Mouse (Mus musculus) cerebellum, adult 2 months (tissue): ENCODE measurements around the gene Epb41. TPM values are rescaled to one million over a fixed set of nuclear protein-coding genes. Genes with fewer than 3 reads are reported as not detected.
A peak's percentile ranks its signal among the peaks of the same experiment; 100 is the strongest.

Experiments used
- DNase-seq, 2 experiments: peaks; one replicate each; pipeline ENCODE4 v3.0.0; 2021
- H3K27ac ChIP-seq: fragments of 200-500 bp; 2 replicates; pipeline ENCODE4 v1.5.1; 2012; ENCODE audit warnings: low read length, control low read depth, inconsistent platforms; ENCODE audit not compliant: insufficient read depth
- H3K27me3 ChIP-seq: fragments of 200-500 bp; 2 replicates; pipeline ENCODE4 v1.6.1; 2012; ENCODE audit warnings: inconsistent platforms, mild to moderate bottlenecking, low read length, moderate library complexity; ENCODE audit not compliant: control insufficient read depth, insufficient read depth
- H3K4me1 ChIP-seq: fragments of 200-500 bp; 2 replicates; pipeline ENCODE4 v1.6.1; 2011; ENCODE audit warnings: low read length; ENCODE audit not compliant: control insufficient read depth, insufficient read depth
- H3K4me3 ChIP-seq: fragments of 200-500 bp; replicated peaks from 2 replicates; pipeline ENCODE3; 2011; ENCODE audit warnings: mild to moderate bottlenecking, low read depth, low read length, control low read depth; ENCODE audit not compliant: insufficient read depth
- CTCF ChIP-seq: fragments of 200-500 bp; IDR thresholded peaks from 2 replicates; pipeline ENCODE4 v1.5.1; 2011; ENCODE audit warnings: low read depth, mild to moderate bottlenecking, control low read depth, low read length, moderate library complexity, borderline replicate concordance; ENCODE audit not compliant: insufficient read depth
- POLR2A ChIP-seq: fragments of 200-500 bp; IDR thresholded peaks from 2 replicates; pipeline ENCODE4 v1.6.1; 2011; ENCODE audit warnings: low read length, control low read depth, borderline replicate concordance; ENCODE audit not compliant: insufficient read depth
- WGBS: fragments of 180-500 bp; shearing (Covaris S2); methylation state at CpG from one replicate; pipeline ENCODE4 v1.1.7; 2018; 5-methylcytosine and 5-hydroxymethylcytosine counted together
- polyA plus RNA-seq: library from polyadenylated mRNA; depleted of rRNA; stranded (reverse); fragments of >200 nt; gene quantifications from 2 replicates; pipeline ENCODE4 v1.2.3, GENCODE M21; 2012; rRNA removed

Gene Epb41
- polyA plus RNA-seq, 1 experiment, result 174 TPM

DNA sequence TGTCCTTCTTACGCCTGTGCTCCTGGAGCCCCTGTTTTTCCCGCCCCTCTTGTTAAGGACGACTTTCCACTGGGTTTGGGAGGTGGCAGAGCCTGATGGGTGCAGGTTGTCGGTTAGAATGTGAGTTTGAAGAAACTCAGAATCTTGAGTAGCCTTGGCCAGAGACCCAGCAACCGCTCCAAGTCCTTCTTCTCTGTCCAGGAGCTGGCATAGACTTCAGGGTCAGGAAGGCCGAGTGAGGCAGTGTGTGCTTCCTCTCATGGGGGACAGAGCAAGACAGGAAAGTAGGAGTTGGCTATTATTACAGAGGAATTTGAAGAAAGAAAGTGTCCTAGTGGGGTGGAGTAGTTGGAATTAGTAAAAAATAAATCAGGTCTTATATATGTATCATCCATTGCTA lies 191.6 kb downstream of the Epb41 start:
- no peak overlapping the region for H3K27ac ChIP-seq
- WGBS, result 40% methylated on average over 6 of the region's 6 CpGs
- H3K27me3 ChIP-seq, result no peaks in the 10 kb centered on the region
- TF ChIP-seq POLR2A, result no peak
- no peak for TF ChIP-seq CTCF
- DNase-seq, result no peak
- no peak overlapping the region for H3K4me3 ChIP-seq
- peaks cover 16% of the 10 kb centered on the region for H3K4me1 ChIP-seq

DNA sequence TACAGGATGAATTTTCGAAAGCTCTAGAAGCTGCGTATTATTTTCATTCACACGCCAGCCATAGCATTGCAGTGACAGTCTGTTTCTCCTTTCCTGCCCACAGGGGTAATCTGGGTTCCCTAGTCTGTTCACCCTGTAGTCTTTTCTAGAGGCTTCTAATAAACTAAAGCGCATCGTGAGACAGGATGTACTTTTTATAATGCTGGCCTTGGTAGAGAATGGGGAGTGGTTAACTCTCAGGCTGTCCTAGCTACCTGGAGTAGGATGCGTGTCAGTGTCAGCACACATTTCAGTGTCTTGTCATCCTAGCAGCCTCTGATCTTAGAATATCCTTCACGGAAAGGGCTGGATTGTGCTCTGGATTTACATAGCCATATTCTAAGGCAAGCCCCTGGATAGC lies 193.8 kb downstream of the Epb41 start:
- no peaks in the 10 kb centered on the region for H3K27me3 ChIP-seq
- H3K27ac ChIP-seq, result no peak overlapping the region
- no peak for DNase-seq
- 53% methylated on average over 7 of the region's 7 CpGs for WGBS
- peaks cover 16% of the 10 kb centered on the region for H3K4me1 ChIP-seq
- H3K4me3 ChIP-seq, result no peak overlapping the region
- TF ChIP-seq POLR2A (no peak), CTCF (no peak)

DNA sequence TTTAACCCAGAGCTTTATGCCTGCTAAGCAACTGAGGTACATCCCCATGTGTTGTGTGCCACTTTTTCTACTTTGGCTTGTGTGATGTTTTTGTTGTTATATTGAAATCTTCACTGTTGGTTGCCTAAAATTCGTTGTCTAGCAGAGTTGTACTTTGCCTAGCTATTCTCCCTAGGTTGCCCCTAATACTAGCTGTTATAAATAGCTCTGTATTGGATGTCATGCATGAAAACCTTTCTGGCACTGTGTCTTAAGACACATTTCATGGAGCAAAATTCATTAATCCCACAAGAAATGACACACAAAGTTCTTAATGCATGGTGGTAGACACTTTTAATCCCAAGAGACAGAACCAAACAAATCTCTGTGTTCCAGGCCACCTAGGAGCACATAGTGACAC lies 195.4 kb downstream of the Epb41 start:
- no peak for DNase-seq
- WGBS, result 2% methylated on average over 1 of the region's 1 CpGs
- Histone ChIP-seq H3K4me1 (peaks cover 11% of the 10 kb centered on the region), H3K4me3 (no peak overlapping the region), H3K27ac (no peak overlapping the region), H3K27me3 (no peaks in the 10 kb centered on the region)
- no peak for TF ChIP-seq POLR2A
- TF ChIP-seq CTCF, result no peak

DNA sequence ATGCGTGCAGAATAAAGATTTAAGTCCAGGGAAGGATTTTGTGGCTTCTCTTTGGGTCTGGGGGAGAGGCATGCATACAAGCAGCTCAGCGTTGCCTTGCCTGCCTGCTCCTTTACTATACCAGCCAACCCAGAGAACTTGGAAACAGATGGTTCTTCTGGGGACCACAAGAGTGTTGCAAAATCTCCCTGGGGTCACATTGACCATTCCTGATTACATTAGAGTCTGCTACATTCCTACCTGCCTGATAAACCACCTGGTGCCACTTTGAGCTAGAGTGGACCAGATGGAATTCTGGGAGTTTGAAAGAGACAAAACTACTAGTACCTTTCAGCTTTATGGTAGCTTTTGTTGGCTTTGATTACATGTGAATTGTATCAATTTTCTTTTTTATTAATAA lies 198.3 kb downstream of the Epb41 start:
- TF ChIP-seq CTCF (no peak), POLR2A (no peak)
- 38% methylated on average over 2 of the region's 2 CpGs for WGBS
- no peak overlapping the region for H3K4me3 ChIP-seq
- no peak for DNase-seq
- no peak overlapping the region for H3K27ac ChIP-seq
- peaks cover 8% of the 10 kb centered on the region; the same call in 1 of the 2 replicates for H3K4me1 ChIP-seq
- H3K27me3 ChIP-seq, result no peaks in the 10 kb centered on the region

DNA sequence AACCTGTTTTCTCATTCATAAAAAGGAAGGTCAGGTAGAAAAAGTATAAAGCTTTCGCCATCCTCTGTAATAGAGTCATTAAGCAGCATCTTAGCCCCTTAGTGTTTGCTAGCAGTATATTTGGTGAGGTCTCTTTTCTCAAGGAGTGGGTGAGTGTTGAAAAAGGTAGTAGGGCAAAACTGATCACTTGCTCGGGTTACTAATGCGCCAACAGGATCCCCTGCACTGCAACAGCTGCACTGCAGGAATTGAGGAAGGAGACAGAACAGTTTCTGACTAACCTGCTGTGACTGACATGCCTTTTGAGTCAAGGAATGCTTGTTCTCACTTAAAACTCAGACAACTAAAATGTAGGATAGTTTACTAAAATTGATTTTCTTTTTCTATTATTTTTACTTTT lies 199.9 kb downstream of the Epb41 start:
- Histone ChIP-seq H3K27ac (no peak overlapping the region), H3K4me1 (peaks cover 3% of the 10 kb centered on the region; the same call in 1 of the 2 replicates), H3K27me3 (no peaks in the 10 kb centered on the region), H3K4me3 (peak overlapping the region; percentile 26)
- TF ChIP-seq CTCF (no peak), POLR2A (no peak)
- WGBS, result 21% methylated on average over 3 of the region's 3 CpGs
- DNase-seq, result no peak

DNA sequence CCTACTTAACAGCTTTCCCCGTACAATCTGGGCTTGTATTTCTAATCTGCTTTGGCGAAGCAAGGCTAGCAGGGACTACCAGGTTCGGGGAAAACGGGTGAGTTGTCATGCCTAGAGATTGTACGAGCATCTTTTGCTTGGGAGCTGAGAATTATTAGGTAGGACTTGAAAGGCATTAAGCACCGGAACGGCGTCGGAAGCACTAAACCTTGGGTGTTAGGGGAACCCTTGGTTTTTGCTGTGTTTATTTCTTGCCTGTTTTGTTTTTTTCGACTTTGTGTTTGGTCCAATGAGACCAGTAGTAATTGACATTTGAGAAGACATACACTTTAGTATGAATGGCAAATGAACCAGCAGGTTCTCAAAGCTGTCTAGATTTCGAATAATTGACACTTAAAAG lies 200.6 kb downstream of the Epb41 start:
- Histone ChIP-seq H3K27me3 (no peaks in the 10 kb centered on the region), H3K4me1 (no peaks in the 10 kb centered on the region; the same call in 1 of the 2 replicates), H3K27ac (no peak overlapping the region), H3K4me3 (peak overlapping the region; percentile 73)
- DNase-seq, result peak in 1 of 2 experiments; percentile 18
- TF ChIP-seq CTCF, result no peak
- no peak for TF ChIP-seq POLR2A
- 2% methylated on average over 11 of the region's 11 CpGs for WGBS

DNA sequence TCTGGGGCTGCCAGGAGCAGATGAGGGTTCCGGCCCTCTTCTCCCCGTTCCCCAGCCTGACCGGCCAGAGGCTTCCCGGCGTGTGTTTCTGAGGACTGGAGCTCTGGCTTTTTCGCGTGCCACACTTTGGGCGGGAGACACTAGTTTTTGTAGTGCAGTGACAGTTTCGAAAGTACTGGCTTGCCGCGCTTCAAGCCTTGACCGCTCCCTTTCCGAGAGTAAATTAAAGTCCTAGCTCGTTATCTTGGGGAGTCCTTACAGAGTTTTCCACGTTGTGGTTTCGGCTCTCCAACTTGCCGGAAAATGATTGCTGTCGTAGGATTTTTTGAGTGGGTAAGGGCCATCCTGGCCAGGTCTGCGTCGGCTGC lies 201.0 kb downstream of the Epb41 start:
- no peaks in the 10 kb centered on the region for H3K27me3 ChIP-seq
- TF ChIP-seq CTCF (no peak), POLR2A (no peak)
- under 1% methylated on average over 20 of the region's 20 CpGs for WGBS
- H3K4me3 ChIP-seq, result peak overlapping the region; percentile 73
- no peak for DNase-seq
- peak overlapping the region; percentile 26; the same call in 1 of the 2 replicates for H3K27ac ChIP-seq
- H3K4me1 ChIP-seq, result no peaks in the 10 kb centered on the region; the same call in 1 of the 2 replicates

Other genes starting within 250 kb of the Epb41 start
- 46.1 and 47.3 TPM in 2 replicates for gene Ptpru, start 237.0 kb downstream of the Epb41 start, polyA plus RNA-seq
- gene Mecr, start 231.9 kb downstream of the Epb41 start, polyA plus RNA-seq, result 41.0 and 43.8 TPM in 2 replicates
- 77.6 and 81.9 TPM in 2 replicates for gene Srsf4, start 201.7 kb downstream of the Epb41 start, polyA plus RNA-seq
- 26.3 and 29.5 TPM in 2 replicates for gene Tmem200b, start 153.6 kb downstream of the Epb41 start, polyA plus RNA-seq
- gene Gm10300, start 624 bp downstream of the Epb41 start, polyA plus RNA-seq, result 0.15 and 0.24 TPM in 2 replicates
- gene Oprd1, start 69.2 kb upstream of the Epb41 start, polyA plus RNA-seq, result 2.4 and 3.0 TPM in 2 replicates
- gene Ythdf2, start 137.0 kb upstream of the Epb41 start, polyA plus RNA-seq, result 20.7 and 20.8 TPM in 2 replicates
- 20.5 and 20.6 TPM in 2 replicates for gene Gmeb1, start 186.3 kb upstream of the Epb41 start, polyA plus RNA-seq
- 22.5 and 24.3 TPM in 2 replicates for gene Taf12, start 199.1 kb upstream of the Epb41 start, polyA plus RNA-seq
- gene Rab42, start 228.1 kb upstream of the Epb41 start, polyA plus RNA-seq, result 2.2 and 3.1 TPM in 2 replicates